7 mouse cellular contexts compared by ENCODE assay signal in the genomic region with DNA sequence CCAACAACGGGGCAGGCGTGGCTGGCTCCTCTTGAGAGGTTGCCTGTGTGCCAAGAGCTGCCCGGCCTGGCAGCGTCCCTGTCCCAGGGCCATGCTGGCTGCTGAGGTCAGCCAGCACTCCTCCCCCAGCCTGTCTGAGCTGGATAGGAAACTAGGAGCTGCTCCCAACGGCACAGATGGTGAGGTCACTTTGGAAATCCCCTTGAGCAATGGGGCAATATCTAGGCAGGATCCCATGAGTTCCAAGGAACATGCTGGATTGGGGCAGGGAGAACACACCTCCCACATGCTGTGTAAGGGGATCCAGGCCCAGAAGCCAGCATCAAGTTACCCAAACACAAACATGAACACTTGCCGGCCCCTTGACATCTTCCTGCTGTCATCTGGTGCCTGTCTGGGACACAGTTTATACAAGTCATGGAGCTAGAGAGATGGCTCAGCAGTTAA. TPM values are rescaled to one million over a fixed set of nuclear protein-coding genes. Genes with fewer than 3 reads are reported as not detected.
A peak's percentile ranks its signal among the peaks of the same experiment; 100 is the strongest.
DNase-seq lines count a peak whose midpoint lies in the region; ATAC-seq and TF ChIP-seq lines count a peak whose summit lies in the region.

No protein-coding gene starts in this region.

- peak; percentile 65 for ATAC-seq in Patski
- no peak for ATAC-seq in heart, embryonic 11.5 days (replicated peaks; ENCODE audit: insufficient number of reproducible peaks, low FRiP score, low TSS enrichment)
- ATAC-seq in kidney, embryonic 15.5 days (replicated peaks; ENCODE audit: low FRiP score) = peak; percentile 68
- peak; percentile 78 for ATAC-seq in lung, embryonic 15.5 days (ENCODE audit: borderline replicate concordance, extremely low read depth, low FRiP score, low TSS enrichment)
- ATAC-seq in megakaryocyte-erythroid progenitor cell, adult 5-6 weeks (replicated peaks; ENCODE audit: low FRiP score, low TSS enrichment, poor library complexity, severe bottlenecking) = no peak

- in situ Hi-C loops in CH12.LX (cut with MboI; ENCODE audit: low pct_ligation_motif_present, low pct_unique_long_range_greater_than_20kb, low sequenced_read_pairs) (no loop called here), Patski (cut with MboI; ENCODE audit: low pct_unique_long_range_greater_than_20kb) (no loop called here)

- H3K36me3 ChIP-seq in CH12.LX (replicated peaks in 1 of 2; ENCODE audit: control insufficient read depth in 1 of 2, insufficient read depth in 1 of 2, low read length in 1 of 2) = peaks cover 0 to 5% of the 10 kb centered on the region in 2 experiments
- H3K36me3 ChIP-seq in heart, embryonic 11.5 days (ENCODE audit: control insufficient read depth, insufficient read depth, low read length) = no peaks in the 10 kb centered on the region
- H3K36me3 ChIP-seq in kidney, embryonic 15.5 days = no peaks in the 10 kb centered on the region
- no peaks in the 10 kb centered on the region for H3K36me3 ChIP-seq in lung, embryonic 15.5 days

- CTCF ChIA-PET in Patski (lab: Charles Lee) = interaction anchor here (1.1 to 5.0 kb wide), 4 partner anchors 17 to 188 kb away, joined by 3 to 18 read pairs (median 4); partner anchors contain the start of gene Aanat

- no peaks in the 10 kb centered on the region for H3K79me2 ChIP-seq in CH12.LX (replicated peaks; ENCODE audit: control insufficient read depth, extremely low read depth, insufficient read depth, poor library complexity, severe bottlenecking)

- TF ChIP-seq CTCF in CH12.LX (conservative IDR thresholded peaks at IDR 0.05 in 1 of 2, IDR thresholded peaks at IDR 0.05 in 1 of 2; ENCODE audit: low read depth in 2 of 2, low read length in 2 of 2) (no peak), Patski (IDR thresholded peaks at IDR 0.05) (no peak)

- H3K27me3 ChIP-seq in CH12.LX (replicated peaks) (no peaks in the 10 kb centered on the region), Patski (no peaks in the 10 kb centered on the region)
- no peaks in the 10 kb centered on the region for H3K27me3 ChIP-seq in heart, embryonic 11.5 days (ENCODE audit: control insufficient read depth, insufficient read depth, low read length)
- H3K27me3 ChIP-seq in kidney, embryonic 15.5 days = no peaks in the 10 kb centered on the region
- H3K27me3 ChIP-seq in lung, embryonic 15.5 days = no peaks in the 10 kb centered on the region

- peaks cover 67 to 90% of the 10 kb centered on the region in 2 experiments for H3K4me1 ChIP-seq in CH12.LX (ENCODE audit: control insufficient read depth in 1 of 2, insufficient read depth in 2 of 2)
- peaks cover 63% of the 10 kb centered on the region for H3K4me1 ChIP-seq in heart, embryonic 11.5 days (ENCODE audit: control insufficient read depth, insufficient read depth, low read length)
- H3K4me1 ChIP-seq in kidney, embryonic 15.5 days = peaks cover 79% of the 10 kb centered on the region
- peaks cover 83% of the 10 kb centered on the region for H3K4me1 ChIP-seq in lung, embryonic 15.5 days

- H3K9ac ChIP-seq in CH12.LX (ENCODE audit: insufficient read depth, low read depth) = no peak overlapping the region
- peak overlapping the region; percentile 29; the same call in 1 of the 2 replicates for H3K9ac ChIP-seq in heart, embryonic 11.5 days (ENCODE audit: low read depth, low read length)
- H3K9ac ChIP-seq in kidney, embryonic 15.5 days = no peak overlapping the region
- no peak overlapping the region for H3K9ac ChIP-seq in lung, embryonic 15.5 days

- DNase-seq in CH12.LX (ENCODE audit: extremely low read depth) (no peak), Patski (ENCODE audit: low read depth, low spot score) (peak; percentile 92)
- DNase-seq in embryo, embryonic 10 days (ENCODE audit: low spot score) = peak; percentile 56

- TF ChIP-seq EP300 in CH12.LX (IDR thresholded peaks at IDR 0.05; ENCODE audit: low read length) = peak; percentile 33; the same call in 1 of the 2 replicates

- 36% methylated on average over 6 of the region's 6 CpGs for WGBS in heart, embryonic 11.5 days (ENCODE audit: insufficient replicate concordance)
- WGBS in kidney, embryonic 15.5 days = 13% methylated on average over 6 of the region's 6 CpGs
- WGBS in lung, embryonic 15.5 days = 8% methylated on average over 6 of the region's 6 CpGs

- TF ChIP-seq POLR2A in CH12.LX (IDR thresholded peaks at IDR 0.05; ENCODE audit: low read depth, low read length) = no peak

- H3K4me3 ChIP-seq in CH12.LX (replicated peaks in 1 of 3; ENCODE audit: low read depth in 2 of 3, low read length in 2 of 3, poor library complexity in 1 of 3) = peak overlapping the region in 1 of 3 experiments; percentile 10
- H3K4me3 ChIP-seq in heart, embryonic 11.5 days (ENCODE audit: low read depth, low read length) = no peak overlapping the region
- H3K4me3 ChIP-seq in kidney, embryonic 15.5 days (replicated peaks) = no peak overlapping the region
- no peak overlapping the region for H3K4me3 ChIP-seq in lung, embryonic 15.5 days

- H3K4me2 ChIP-seq in CH12.LX (ENCODE audit: insufficient read depth, low read depth, poor library complexity, severe bottlenecking) = peak overlapping the region; percentile 9; the same call in 1 of the 2 replicates
- peak overlapping the region; percentile 90 for H3K4me2 ChIP-seq in heart, embryonic 11.5 days
- peak overlapping the region; percentile 81 for H3K4me2 ChIP-seq in kidney, embryonic 15.5 days
- H3K4me2 ChIP-seq in lung, embryonic 15.5 days = peak overlapping the region; percentile 82

- no peak for TF ChIP-seq RAD21 in CH12.LX (IDR thresholded peaks at IDR 0.05; ENCODE audit: low read depth, low read length)

- H3K27ac ChIP-seq in CH12.LX (ENCODE audit: insufficient read depth, low read depth) = no peak overlapping the region
- peak overlapping the region; percentile 25; the same call in 1 of the 2 replicates for H3K27ac ChIP-seq in heart, embryonic 11.5 days (ENCODE audit: low read depth, low read length)
- H3K27ac ChIP-seq in kidney, embryonic 15.5 days = peak overlapping the region; percentile 71
- H3K27ac ChIP-seq in lung, embryonic 15.5 days = peak overlapping the region; percentile 90

- dilution Hi-C loops in CH12.LX (cut with MboI; ENCODE audit: extremely low pct_ligation_motif_present, extremely low pct_unique_long_range_greater_than_20kb, low sequenced_read_pairs) = no loop called here

- no peaks in the 10 kb centered on the region for H3K9me3 ChIP-seq in CH12.LX (replicated peaks; ENCODE audit: low read length)
- no peaks in the 10 kb centered on the region for H3K9me3 ChIP-seq in heart, embryonic 11.5 days (replicated peaks; ENCODE audit: control insufficient read depth, low read length)
- H3K9me3 ChIP-seq in kidney, embryonic 15.5 days (replicated peaks) = no peaks in the 10 kb centered on the region
- no peaks in the 10 kb centered on the region for H3K9me3 ChIP-seq in lung, embryonic 15.5 days

- POLR2A ChIA-PET in Patski (lab: Charles Lee) = no interaction called here

RNA-seq across cellular contexts. Expression of gene Rhbdf2, which starts 5.5 kb away (rescaled TPM):
- total RNA-seq in CH12.LX (2012; rRNA removed) (8.5 and 12.1 TPM in 2 replicates), CH12.LX (2014; rRNA removed) (3.1 and 3.4 TPM in 2 replicates)
- polyA plus RNA-seq in CH12.LX (2012; ENCODE audit: insufficient read length, low read depth) (11.8 and 14.7 TPM in 2 replicates), Patski (2021) (15.6 TPM)
- polyA plus RNA-seq in heart, embryonic 11.5 days (2014; fragmentation: Nextera tagmentation; extraction: Ambion mirVana) = 5.0 and 6.0 TPM in 2 replicates
- polyA plus RNA-seq in kidney, embryonic 15.5 days (2015; fragmentation: Nextera tagmentation; extraction: Ambion mirVana) = 9.5 and 9.8 TPM in 2 replicates
- 12.5 and 13.5 TPM in 2 replicates for polyA plus RNA-seq in lung, embryonic 15.5 days (2015; fragmentation: Nextera tagmentation; extraction: Ambion mirVana)
- 4.1 and 6.1 TPM in 2 replicates for total RNA-seq in megakaryocyte-erythroid progenitor cell, adult 5-6 weeks (2014; fragmentation: Nextera tagmentation)
- total RNA-seq in megakaryocyte-erythroid progenitor cell, adult 5-6 weeks (2017) = 1.3 and 3.3 TPM in 2 replicates

RNA-seq across cellular contexts. Expression of gene Prcd, which starts 32.1 kb away (rescaled TPM):
- not detected in 2 replicates for total RNA-seq in CH12.LX (2012; rRNA removed)
- not detected in 2 replicates for total RNA-seq in CH12.LX (2014; rRNA removed)
- not detected in 2 replicates for polyA plus RNA-seq in CH12.LX (2012; ENCODE audit: insufficient read length, low read depth)
- 0.56 TPM for polyA plus RNA-seq in Patski (2021)
- polyA plus RNA-seq in heart, embryonic 11.5 days (2014; fragmentation: Nextera tagmentation; extraction: Ambion mirVana) = 0.35 and 0.92 TPM in 2 replicates
- 1.1 and 1.6 TPM in 2 replicates for polyA plus RNA-seq in kidney, embryonic 15.5 days (2015; fragmentation: Nextera tagmentation; extraction: Ambion mirVana)
- 1.8 and 3.2 TPM in 2 replicates for polyA plus RNA-seq in lung, embryonic 15.5 days (2015; fragmentation: Nextera tagmentation; extraction: Ambion mirVana)
- total RNA-seq in megakaryocyte-erythroid progenitor cell, adult 5-6 weeks (2014; fragmentation: Nextera tagmentation) = 2.1 TPM in 1 of 2 replicates, not detected in the other
- total RNA-seq in megakaryocyte-erythroid progenitor cell, adult 5-6 weeks (2017) = not detected in 2 replicates

RNA-seq across cellular contexts. Expression of gene Cygb, which starts 32.8 kb away (rescaled TPM):
- not detected in 2 replicates for total RNA-seq in CH12.LX (2012; rRNA removed)
- total RNA-seq in CH12.LX (2014; rRNA removed) = not detected in 2 replicates
- 0.11 TPM in 1 of 2 replicates, not detected in the other for polyA plus RNA-seq in CH12.LX (2012; ENCODE audit: insufficient read length, low read depth)
- 0.24 TPM for polyA plus RNA-seq in Patski (2021)
- 1.1 and 1.2 TPM in 2 replicates for polyA plus RNA-seq in heart, embryonic 11.5 days (2014; fragmentation: Nextera tagmentation; extraction: Ambion mirVana)
- polyA plus RNA-seq in kidney, embryonic 15.5 days (2015; fragmentation: Nextera tagmentation; extraction: Ambion mirVana) = 13.7 and 16.0 TPM in 2 replicates
- 11.2 and 11.9 TPM in 2 replicates for polyA plus RNA-seq in lung, embryonic 15.5 days (2015; fragmentation: Nextera tagmentation; extraction: Ambion mirVana)
- total RNA-seq in megakaryocyte-erythroid progenitor cell, adult 5-6 weeks (2014; fragmentation: Nextera tagmentation) = not detected in 2 replicates
- total RNA-seq in megakaryocyte-erythroid progenitor cell, adult 5-6 weeks (2017) = not detected in 2 replicates

RNA-seq across cellular contexts. Expression of gene Aanat, which starts 35.0 kb away (rescaled TPM):
- total RNA-seq in CH12.LX (2012; rRNA removed) (not detected in 2 replicates), CH12.LX (2014; rRNA removed) (not detected in 2 replicates)
- polyA plus RNA-seq in CH12.LX (2012; ENCODE audit: insufficient read length, low read depth) (not detected in 2 replicates), Patski (2021) (not detected)
- not detected in 2 replicates for polyA plus RNA-seq in heart, embryonic 11.5 days (2014; fragmentation: Nextera tagmentation; extraction: Ambion mirVana)
- not detected in 2 replicates for polyA plus RNA-seq in kidney, embryonic 15.5 days (2015; fragmentation: Nextera tagmentation; extraction: Ambion mirVana)
- polyA plus RNA-seq in lung, embryonic 15.5 days (2015; fragmentation: Nextera tagmentation; extraction: Ambion mirVana) = not detected in 2 replicates
- not detected in 2 replicates for total RNA-seq in megakaryocyte-erythroid progenitor cell, adult 5-6 weeks (2014; fragmentation: Nextera tagmentation)
- total RNA-seq in megakaryocyte-erythroid progenitor cell, adult 5-6 weeks (2017) = not detected in 2 replicates

RNA-seq across cellular contexts. Expression of gene Ube2o, which starts 40.0 kb away (rescaled TPM):
- total RNA-seq in CH12.LX (2012; rRNA removed) (37.6 and 42.8 TPM in 2 replicates), CH12.LX (2014; rRNA removed) (12.6 and 12.7 TPM in 2 replicates)
- polyA plus RNA-seq in CH12.LX (2012; ENCODE audit: insufficient read length, low read depth) (50.5 and 61.7 TPM in 2 replicates), Patski (2021) (32.5 TPM)
- 14.7 and 17.1 TPM in 2 replicates for polyA plus RNA-seq in heart, embryonic 11.5 days (2014; fragmentation: Nextera tagmentation; extraction: Ambion mirVana)
- polyA plus RNA-seq in kidney, embryonic 15.5 days (2015; fragmentation: Nextera tagmentation; extraction: Ambion mirVana) = 7.3 and 7.4 TPM in 2 replicates
- 12.6 and 14.8 TPM in 2 replicates for polyA plus RNA-seq in lung, embryonic 15.5 days (2015; fragmentation: Nextera tagmentation; extraction: Ambion mirVana)
- total RNA-seq in megakaryocyte-erythroid progenitor cell, adult 5-6 weeks (2014; fragmentation: Nextera tagmentation) = 9.2 and 28.8 TPM in 2 replicates
- total RNA-seq in megakaryocyte-erythroid progenitor cell, adult 5-6 weeks (2017) = 4.6 and 22.6 TPM in 2 replicates

Comparison
In these comparisons a context has a peak if more than half of its experiments do, and no peak if none do; other contexts are left out.
1. H3K4me2 ChIP-seq: peak in every context shown above with its lines; median percentile 90 in heart, embryonic 11.5 days; 82 in lung, embryonic 15.5 days; 81 in kidney, embryonic 15.5 days; 9 in CH12.LX.
2. ATAC-seq: peak in Patski (single experiment), kidney, embryonic 15.5 days (single experiment) and lung, embryonic 15.5 days (single experiment); none in heart, embryonic 11.5 days (single experiment) and megakaryocyte-erythroid progenitor cell, adult 5-6 weeks (single experiment).